Mouse (Mus musculus) thymus, postnatal 14 days (tissue): Measurements from ENCODE around the gene Ptpn4.

Experiments used
- DNase-seq: peaks from one replicate; pipeline ENCODE4 v3.0.0; 2021

The Ptpn4 gene

DNA sequence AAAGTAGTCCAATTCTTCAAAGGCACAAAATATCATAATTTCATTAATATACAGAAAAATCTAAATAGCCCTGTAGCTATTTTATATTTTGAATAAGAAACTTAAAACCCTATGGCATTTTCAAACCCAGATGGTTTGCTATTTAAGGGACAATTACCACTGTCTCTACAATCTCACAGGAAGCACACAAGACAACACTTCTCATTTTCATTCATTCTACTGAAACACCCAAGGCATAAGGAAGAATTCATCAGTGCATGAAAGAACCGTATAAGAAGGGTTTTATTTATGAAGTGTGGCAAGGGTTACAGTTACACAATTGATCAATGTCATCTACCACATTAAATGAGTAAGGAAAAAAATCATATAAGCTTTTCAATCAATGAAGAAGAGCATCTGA, 32.8 kb downstream of the Ptpn4 start:
- no peak for DNase-seq

DNA sequence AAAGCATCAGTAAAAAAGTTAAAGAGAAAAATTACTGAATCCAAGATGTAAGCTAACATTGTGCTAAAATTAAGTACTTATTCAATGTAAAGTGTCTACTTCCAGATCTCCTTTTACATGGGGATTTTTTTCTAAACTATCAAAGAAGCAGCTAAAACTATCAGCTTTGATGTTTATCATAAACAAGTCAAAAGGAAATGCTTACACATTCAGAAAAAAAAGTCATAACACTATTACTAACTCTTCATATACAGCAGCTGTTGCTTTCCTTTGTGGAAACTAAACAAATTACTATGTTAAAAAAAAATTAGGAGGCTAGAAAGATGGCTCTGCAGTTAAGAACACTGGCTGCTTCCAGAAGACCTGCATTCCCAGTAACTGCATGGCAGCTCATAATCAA, 42.2 kb downstream of the Ptpn4 start:
- DNase-seq = no peak

DNA sequence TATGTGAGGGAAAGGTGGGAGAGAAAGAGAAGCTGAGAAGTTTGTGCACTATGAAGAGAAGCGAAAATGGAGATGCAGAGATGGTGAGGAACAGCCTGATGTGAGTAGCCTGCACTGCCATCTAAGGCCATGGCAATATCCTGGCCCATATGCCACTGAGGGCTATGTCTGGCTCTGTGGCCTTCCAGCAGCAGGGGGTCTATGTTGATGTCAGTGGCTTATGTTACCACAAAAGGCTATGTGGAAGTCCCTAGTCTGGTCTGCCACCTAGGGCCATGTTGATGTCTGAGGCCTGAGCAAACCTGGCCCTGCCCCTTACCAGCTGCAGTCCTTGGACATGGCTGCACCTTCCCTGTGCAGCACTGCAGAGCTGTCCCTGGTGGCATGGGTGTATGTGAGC, 43.1 kb downstream of the Ptpn4 start:
- DNase-seq = no peak

DNA sequence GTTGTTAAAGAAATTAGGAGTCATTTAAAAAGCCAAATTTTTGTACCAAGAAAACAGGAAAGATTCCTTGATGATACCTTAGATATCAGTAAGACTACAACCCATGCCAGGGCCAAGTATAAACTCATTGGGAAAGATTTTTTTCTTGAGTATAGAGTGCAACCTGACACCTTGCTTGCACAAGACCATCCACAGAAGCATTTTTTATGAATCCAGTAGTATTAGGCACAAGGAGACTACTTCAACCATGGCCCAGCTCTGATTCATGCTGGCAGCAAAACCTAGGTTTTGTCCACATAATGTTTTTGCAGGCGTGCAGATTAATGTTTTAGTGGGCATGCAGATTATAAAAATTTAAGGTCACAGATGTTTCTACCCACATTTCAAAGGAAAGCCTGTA, 46.8 kb downstream of the Ptpn4 start:
- DNase-seq = no peak

DNA sequence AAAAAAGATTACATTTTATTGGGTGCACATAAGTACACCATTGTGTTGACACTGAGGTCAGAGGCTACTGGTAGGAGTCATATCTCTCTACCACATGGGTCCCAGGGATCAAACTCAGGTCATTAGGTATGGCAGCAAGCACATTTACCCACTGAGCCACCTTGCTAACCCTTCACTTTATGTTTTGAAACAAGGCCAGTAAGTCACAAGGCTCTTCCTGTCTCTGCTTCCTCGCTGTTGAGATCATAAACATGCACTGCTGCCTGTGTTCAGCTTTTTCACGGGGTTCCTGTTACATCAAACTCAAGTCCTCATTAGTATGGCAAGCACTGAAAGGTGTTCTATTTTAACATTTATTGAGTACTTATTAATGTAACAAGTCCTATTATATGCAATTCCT, 61.5 kb downstream of the Ptpn4 start:
- DNase-seq = no peak

DNA sequence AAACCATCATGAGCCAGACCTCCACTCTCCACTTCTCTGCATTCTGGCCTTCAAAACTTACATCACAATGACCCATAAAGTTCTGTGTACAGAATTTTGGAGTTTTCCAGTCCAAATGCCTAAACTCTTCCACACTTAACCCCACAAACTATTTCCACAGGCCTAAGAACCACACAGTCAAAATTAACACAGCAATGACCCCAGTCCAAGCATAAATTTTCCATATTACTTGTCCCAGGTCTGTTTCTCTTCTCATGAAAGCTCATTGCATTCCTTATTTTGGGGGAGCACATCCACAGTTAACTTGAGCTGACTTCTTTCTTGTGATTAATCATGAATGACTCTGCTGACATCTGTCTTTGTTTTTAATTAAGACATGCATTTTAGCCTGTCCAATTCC, 101.7 kb downstream of the Ptpn4 start:
- no peak for DNase-seq

DNA sequence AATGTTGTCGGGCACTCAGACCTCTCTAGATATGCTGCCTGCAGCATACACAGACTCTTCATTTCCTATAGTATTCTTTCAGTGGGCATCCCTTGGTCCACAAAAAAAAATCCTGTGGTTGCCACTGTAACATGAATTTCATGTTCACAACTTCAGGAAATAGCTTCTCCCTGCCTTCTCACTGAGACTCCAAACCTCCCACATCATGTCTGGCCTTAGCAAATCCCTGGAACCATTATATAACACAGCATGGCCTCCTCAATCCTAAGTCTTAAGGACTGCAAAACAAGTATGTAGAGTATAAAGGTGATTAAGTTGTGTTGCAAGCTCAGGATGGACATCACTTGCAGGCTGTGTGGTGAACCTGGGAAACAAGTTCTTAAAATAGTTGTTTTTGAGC, 102.6 kb downstream of the Ptpn4 start:
- no peak for DNase-seq

- DNase-seq = no peak
Measured at GRCm38 (mm10) chr1:119731166-119731565, 106.2 kb downstream of the Ptpn4 start.

DNA sequence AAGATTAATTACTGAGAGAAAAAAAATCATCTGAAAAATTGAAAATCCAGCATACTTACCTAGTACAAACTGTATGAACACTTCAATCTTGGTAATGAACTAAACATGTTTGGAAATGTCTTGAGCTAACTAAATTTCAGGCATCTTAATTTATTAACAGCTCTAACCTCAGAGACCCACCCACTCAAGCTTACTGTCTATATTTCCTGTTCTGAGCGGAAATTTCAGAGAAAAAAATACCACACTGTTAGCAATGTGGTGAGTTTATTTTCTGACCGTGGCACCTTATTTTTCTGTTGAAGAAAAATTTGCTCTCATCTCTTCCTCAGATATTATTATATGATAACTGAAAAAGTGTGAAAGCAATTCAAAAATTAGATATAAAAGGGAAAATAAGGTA, 124.4 kb downstream of the Ptpn4 start:
- no peak for DNase-seq

- no peak for DNase-seq
Measured at GRCm38 (mm10) chr1:119706471-119707217, 130.8 kb downstream of the Ptpn4 start.

GRCm38 (mm10) chr1:119696860-119697259, 140.6 kb downstream of the Ptpn4 start:
- no peak for DNase-seq

DNA sequence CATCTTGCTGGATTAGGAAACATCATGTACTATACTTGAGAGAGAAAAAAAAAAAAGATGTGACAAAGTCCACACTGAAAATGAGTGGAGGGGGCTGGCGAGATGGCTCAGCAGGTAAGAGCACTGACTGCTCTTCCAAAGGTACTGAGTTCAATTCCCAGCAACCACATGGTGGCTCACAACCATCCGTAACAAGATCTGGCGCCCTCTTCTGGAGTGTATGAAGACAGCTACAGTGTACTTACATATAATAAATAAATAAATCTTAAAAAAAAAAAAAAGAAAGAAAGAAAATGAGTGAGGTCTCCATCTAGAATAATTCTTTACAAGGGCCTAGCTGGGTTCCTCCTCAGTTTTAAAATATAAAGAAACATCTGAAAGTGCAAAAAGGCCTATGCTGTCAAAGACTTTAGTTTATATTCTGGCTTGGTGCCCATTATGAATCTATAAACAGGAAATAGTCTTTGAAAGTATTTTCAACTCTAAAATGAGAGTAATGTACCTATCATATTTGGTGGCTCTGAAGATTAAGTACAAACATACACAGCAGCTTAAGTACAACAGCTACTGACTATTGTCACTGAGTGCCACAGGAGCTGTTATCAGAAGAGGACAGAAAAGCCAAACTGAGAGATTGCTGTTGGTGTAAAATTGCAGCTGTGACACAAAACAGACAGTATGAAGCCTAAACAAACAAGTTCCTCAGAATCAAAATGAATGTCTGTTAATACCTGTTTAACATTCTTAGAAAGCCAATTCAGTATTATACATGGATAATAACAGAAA, 151.4 kb downstream of the Ptpn4 start:
- no peak for DNase-seq

- DNase-seq = no peak
Measured at GRCm38 (mm10) chr1:119681663-119682213, 155.7 kb downstream of the Ptpn4 start.

GRCm38 (mm10) chr1:119674984-119675383, 162.4 kb downstream of the Ptpn4 start:
- peak; percentile 30 for DNase-seq

GRCm38 (mm10) chr1:119666904-119667303, 170.5 kb downstream of the Ptpn4 start:
- DNase-seq = no peak

DNA sequence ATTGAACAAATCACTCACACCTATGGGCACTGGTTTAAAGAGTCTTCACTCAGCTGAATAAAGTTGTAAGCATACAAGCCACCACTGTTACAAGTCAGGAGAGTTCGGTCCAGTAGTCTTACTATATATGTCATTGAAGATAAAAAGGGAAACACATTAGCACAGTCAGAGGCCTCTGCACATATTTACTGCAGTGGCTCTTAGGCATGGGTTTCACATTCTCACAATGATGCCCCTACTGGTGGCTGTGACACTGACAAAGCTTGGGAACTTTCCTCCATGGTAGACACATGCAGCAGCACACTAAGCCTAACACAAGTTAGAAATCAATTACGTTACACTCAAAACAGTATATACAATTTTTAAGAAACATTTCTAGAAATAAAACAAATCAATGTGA, 183.1 kb downstream of the Ptpn4 start:
- DNase-seq = peak; percentile 12

DNA sequence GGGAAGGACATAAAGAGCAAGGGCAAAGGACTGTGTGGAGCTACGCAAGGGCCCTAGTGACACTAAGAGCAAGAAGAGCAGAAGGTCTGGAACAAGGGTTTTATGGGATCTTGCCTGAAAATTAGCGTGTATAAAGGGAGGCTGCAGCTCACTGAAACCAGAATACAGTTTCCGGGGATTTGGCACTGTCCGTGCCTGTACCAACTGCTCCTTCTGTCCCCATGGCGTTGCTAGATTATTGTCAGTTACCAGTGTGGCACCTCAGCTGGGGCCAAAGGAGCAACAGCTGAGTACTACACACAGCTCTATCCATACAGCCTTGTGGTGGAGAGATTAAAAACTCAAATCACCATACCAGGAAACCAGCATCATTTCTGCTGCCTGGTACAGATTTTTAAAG, 187.0 kb downstream of the Ptpn4 start:
- no peak for DNase-seq

DNA sequence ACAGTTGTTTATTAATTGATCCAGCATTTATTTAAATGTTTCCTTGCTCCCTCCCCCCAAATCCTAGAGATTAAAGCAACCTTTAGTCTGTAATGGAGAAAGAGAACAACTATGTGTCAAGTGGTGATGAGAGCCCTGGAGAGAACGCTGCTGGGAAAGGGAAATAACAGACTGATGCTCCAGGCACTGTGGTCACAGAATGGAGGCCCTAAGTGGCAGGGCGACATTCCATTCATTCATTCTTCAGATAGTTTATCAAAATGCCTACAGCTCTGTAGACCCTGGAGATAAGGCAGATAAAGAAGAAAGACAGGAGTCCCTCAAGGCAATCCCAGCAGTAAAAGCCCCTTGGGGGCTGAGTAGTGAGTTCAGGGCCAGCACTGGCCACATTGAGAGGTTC, 187.8 kb downstream of the Ptpn4 start:
- DNase-seq = no peak

DNA sequence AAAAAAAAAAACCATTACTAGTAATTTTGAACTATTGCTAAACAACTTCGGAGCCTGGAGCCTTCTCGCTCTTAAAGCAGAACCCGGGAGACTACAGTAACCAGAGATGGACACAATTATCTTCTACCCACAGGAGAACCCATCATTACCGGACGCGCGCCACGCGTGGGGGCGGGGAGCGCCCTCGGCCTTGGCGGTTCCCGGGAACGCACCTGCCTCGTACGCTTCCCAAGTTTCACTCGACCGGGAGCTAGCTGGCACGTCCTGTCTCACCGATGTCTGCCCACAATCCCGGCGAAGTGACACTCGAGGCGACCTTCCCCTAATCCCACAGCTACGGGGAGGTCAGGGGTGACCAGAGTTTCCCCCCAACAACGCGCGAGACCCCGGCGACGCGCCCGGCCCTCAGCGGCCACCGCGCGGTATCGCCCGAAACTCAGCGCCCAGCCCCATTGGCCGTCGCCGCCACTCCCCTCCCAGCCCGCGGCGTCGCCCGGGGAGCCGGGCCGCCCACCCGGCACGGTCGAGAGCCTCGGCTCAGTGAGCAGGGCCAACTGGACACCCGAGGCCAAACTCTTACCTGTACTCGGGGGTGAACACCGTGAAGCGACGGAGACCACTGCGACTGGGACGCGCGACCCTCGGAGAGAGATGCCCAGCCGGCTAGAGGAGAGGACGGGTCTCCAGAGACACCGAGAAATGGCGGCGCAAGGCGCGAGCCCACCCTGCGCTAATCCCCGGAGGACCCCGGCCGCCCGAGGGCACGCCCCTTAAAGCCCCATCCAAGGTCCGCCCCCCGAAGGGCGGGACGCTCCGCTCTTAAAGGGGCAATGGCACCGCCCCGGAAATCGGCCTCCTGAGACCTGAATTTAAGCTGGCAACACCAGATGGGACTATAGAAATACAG, 189.0 kb downstream of the Ptpn4 start, which contains the start of gene Epb41l5:
Epb41l5 (minus strand) TSS at position 796 of the 907 bp plus-strand sequence.
- DNase-seq = peak; percentile 85

GRCm38 (mm10) chr1:119646356-119646755, 191.1 kb downstream of the Ptpn4 start:
- DNase-seq = no peak

- DNase-seq = no peak
Measured at GRCm38 (mm10) chr1:119642367-119642766, 195.0 kb downstream of the Ptpn4 start.

GRCm38 (mm10) chr1:119641090-119641812, 196.2 kb downstream of the Ptpn4 start:
- DNase-seq = no peak
